Mouse (Mus musculus): ENCODE data around the gene E130309D02Rik. TPM values are rescaled to one million over a fixed set of nuclear protein-coding genes. Genes with fewer than 3 reads are reported as not detected.

E130309D02Rik gene
- 7.2 TPM in 2 replicates for polyA plus RNA-seq (2012; rRNA removed)

GRCm38 (mm10) chr5:143314730-143315513, at the start of gene E130309D02Rik:
Gene E130309D02Rik (minus strand): TSS chr5:143315360.

DNA sequence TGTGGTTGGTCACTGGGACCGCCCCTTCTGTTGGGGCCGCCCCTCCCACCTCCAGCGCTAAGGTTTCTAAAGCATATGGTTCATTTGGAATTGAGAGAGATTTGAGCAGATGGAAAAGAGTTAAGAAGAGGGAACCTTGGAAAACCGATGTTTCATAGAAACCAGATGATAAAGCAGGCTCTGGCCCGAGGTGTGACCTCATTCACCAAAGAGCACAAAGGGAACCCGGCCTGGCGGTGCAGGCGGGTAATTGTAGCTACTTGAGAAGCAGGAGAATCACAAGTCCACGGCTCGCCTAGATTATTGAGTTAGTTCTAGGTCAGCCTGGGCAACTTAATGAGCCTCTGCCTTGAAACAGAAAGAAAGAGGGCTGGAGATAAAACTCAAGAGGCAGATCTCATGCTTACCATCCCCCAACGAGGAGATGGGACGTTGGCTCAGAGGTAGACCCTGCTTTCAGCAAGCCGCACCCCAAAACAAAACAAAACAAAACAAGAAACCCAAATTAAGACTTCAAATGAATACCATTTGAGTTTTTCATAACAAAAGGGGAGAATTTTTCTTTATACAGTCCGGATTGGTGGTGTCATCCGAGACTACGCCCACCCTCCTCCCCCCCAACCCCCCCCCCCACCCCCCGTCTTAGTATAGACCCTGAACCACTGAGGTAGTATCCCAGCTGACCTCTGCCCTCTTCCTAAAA, 41.7 kb upstream of the E130309D02Rik start, which contains the start of gene Grid2ip:
TSS of gene Grid2ip (plus strand) at position 653 of the 703 bp plus-strand sequence.

DNA sequence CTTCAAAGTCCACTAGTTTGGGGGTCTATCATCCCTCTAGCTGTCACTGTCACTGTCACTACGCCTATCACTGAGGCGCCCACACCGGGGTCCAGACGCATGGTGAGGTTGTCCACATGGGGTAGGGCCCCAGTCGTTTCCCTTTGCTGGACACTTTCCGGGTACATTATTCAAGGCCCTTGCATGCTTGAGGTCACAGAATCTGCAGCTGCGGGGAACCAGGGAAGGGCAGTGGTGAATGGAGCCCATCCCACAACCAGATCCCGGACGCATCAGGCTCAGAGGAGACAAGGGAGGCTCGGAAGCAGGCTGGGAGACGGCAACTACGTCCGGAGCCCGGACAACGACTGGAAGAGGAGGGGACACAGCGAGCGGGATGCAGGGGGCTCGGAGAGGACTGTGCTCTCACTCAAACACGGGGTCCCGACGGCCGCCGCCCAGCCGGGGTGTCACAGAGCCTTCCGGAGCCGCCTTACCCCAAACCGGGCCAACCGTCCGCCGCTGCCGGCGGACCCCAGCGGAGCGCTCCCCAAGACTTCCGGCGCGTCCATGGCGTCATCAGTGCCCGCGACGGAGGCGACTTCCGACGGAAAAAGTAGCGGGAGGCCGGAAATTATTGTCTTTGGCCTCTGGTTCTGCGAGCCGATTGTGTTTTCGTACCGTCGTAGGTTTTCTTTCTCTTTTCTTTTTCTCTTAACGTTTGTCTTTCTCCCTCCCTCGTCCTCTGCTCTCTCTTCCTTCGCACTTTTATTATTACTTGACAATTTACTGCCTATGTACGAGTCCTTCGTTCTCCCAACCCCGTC, 13.7 kb upstream of the E130309D02Rik start, which contains the start of gene Zdhhc4:
TSS of gene Zdhhc4 (minus strand) at position 567 of the 806 bp plus-strand sequence.

DNA sequence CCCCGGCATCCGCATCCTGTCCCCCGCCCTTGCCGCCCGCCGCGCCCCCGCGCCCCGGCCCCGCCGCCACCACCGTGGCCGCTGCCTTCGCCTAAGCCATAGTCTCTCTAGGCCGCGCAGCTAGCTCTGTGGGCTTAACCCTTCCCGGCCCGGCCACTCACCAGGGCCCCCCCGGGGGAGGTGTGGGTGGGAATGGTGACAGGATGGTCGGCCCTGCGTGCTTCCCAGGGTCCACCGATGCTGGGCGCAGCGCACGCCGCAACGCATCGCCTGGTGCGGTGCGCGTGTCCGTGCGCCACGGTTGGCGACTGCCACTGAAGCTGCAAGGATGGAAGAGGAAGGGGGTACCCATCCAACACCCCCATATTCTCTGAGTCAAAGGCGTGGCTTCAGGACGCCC, 21.8 kb downstream of the E130309D02Rik start, which contains the start of gene Zfp853:
TSS of gene Zfp853 (minus strand) at position 220 of the 400 bp plus-strand sequence.

GRCm38 (mm10) chr5:143269363-143270150, 45.6 kb downstream of the E130309D02Rik start, which contains the start of gene Zfp316:
Gene Zfp316 (minus strand): TSS chr5:143270022.

Other genes starting within 250 kb of the E130309D02Rik start
- 6.8 and 9.0 TPM in 2 replicates for gene Rnf216, start 202.4 kb downstream of the E130309D02Rik start, polyA plus RNA-seq (2012; rRNA removed)
- gene Olfr718-ps1, start 167.8 kb downstream of the E130309D02Rik start, polyA plus RNA-seq (2012; rRNA removed) = not detected in 2 replicates
- gene Rbak, start 134.6 kb downstream of the E130309D02Rik start, polyA plus RNA-seq (2012; rRNA removed) = 1.9 TPM in 2 replicates
- not detected in 2 replicates for gene Spdye4b, start 134.3 kb downstream of the E130309D02Rik start, polyA plus RNA-seq (2012; rRNA removed)
- gene Spdye4a, start 88.5 kb downstream of the E130309D02Rik start, polyA plus RNA-seq (2012; rRNA removed) = not detected in 2 replicates
- 2.8 and 3.0 TPM in 2 replicates for gene Zfp12, start 80.2 kb downstream of the E130309D02Rik start, polyA plus RNA-seq (2012; rRNA removed)
- 0.60 and 0.80 TPM in 2 replicates for gene Zfp316, start 45.3 kb downstream of the E130309D02Rik start, polyA plus RNA-seq (2012; rRNA removed)
- 0.07 TPM in 2 replicates for gene Zfp853, start 21.7 kb downstream of the E130309D02Rik start, polyA plus RNA-seq (2012; rRNA removed)
- 15.6 and 17.5 TPM in 2 replicates for gene Zdhhc4, start 13.9 kb upstream of the E130309D02Rik start, polyA plus RNA-seq (2012; rRNA removed)
- 0.01 and 0.03 TPM in 2 replicates for gene Grid2ip, start 42.0 kb upstream of the E130309D02Rik start, polyA plus RNA-seq (2012; rRNA removed)
- 63.5 and 66.4 TPM in 2 replicates for gene Kdelr2, start 88.5 kb upstream of the E130309D02Rik start, polyA plus RNA-seq (2012; rRNA removed)
- 3.8 and 4.0 TPM in 2 replicates for gene Daglb, start 149.2 kb upstream of the E130309D02Rik start, polyA plus RNA-seq (2012; rRNA removed)
- 136 and 142 TPM in 2 replicates for gene Rac1, start 212.7 kb upstream of the E130309D02Rik start, polyA plus RNA-seq (2012; rRNA removed)

Measured in liver, embryonic 18 days (tissue).